Mouse (Mus musculus) kidney, adult 2 months (tissue): Measurements from ENCODE around the gene Pfkfb1.

Source experiments
- CTCF ChIP-seq: fragments of 200-500 bp; conservative IDR thresholded peaks from 2 replicates; pipeline ENCODE4 v1.5.1; 2011; ENCODE audit warnings: low read depth, mild to moderate bottlenecking, control low read depth, low read length, moderate library complexity, mixed read lengths; ENCODE audit not compliant: insufficient read depth, insufficient read length
- POLR2A ChIP-seq: fragments of 200-500 bp; IDR thresholded peaks from one replicate; pipeline ENCODE4 v1.6.1; 2011; ENCODE audit warnings: low read depth, low read length, control low read depth

GRCm38 (mm10) chrX:150588023-150588764, at the start of gene Pfkfb1:
- TF ChIP-seq CTCF (0 out of 2 replicates have a peak, but pooled peaks have one; percentile 26), POLR2A (no peak)
